Mouse (Mus musculus): ENCODE results near the gene Gsg1l. TPM values are rescaled to one million over a fixed set of nuclear protein-coding genes. Genes with fewer than 3 reads are reported as not detected.

The Gsg1l gene
- polyA plus RNA-seq, 1 experiment from 2014 or later, result 1.9 TPM

GRCm38 (mm10) chr7:125864026-125864425 lies 218.2 kb downstream of the Gsg1l start:
- Histone ChIP-seq H3K27me3 (no peaks in the 10 kb centered on the region), H3K9me3 (no peaks in the 10 kb centered on the region), H3K4me3 (replicated peaks) (no peak overlapping the region), H3K4me1 (no peaks in the 10 kb centered on the region; the same call in 1 of the 2 replicates), H3K27ac (no peak overlapping the region), H3K36me3 (replicated peaks) (no peaks in the 10 kb centered on the region), H3K4me2 (no peak overlapping the region), H3K9ac (no peak overlapping the region)
- no peak for ATAC-seq (ENCODE audit: low FRiP score)
- WGBS, result 94% methylated on average over 1 of the region's 1 CpGs

GRCm38 (mm10) chr7:125860421-125860820 lies 221.8 kb downstream of the Gsg1l start:
- H3K9me3 ChIP-seq, result no peaks in the 10 kb centered on the region
- H3K27ac ChIP-seq, result no peak overlapping the region
- no peak overlapping the region for H3K4me3 ChIP-seq (replicated peaks)
- H3K4me1 ChIP-seq, result no peaks in the 10 kb centered on the region; the same call in 1 of the 2 replicates
- H3K4me2 ChIP-seq, result no peak overlapping the region
- no peak overlapping the region for H3K9ac ChIP-seq
- no peaks in the 10 kb centered on the region for H3K36me3 ChIP-seq (replicated peaks)
- WGBS, result 95% methylated on average over 9 of the region's 9 CpGs
- no peaks in the 10 kb centered on the region for H3K27me3 ChIP-seq
- ATAC-seq (ENCODE audit: low FRiP score), result no peak

GRCm38 (mm10) chr7:125859564-125859963 lies 222.6 kb downstream of the Gsg1l start:
- Histone ChIP-seq H3K27ac (no peak overlapping the region), H3K9ac (no peak overlapping the region), H3K27me3 (no peaks in the 10 kb centered on the region), H3K36me3 (replicated peaks) (no peaks in the 10 kb centered on the region), H3K4me3 (replicated peaks) (no peak overlapping the region), H3K4me2 (no peak overlapping the region), H3K4me1 (no peaks in the 10 kb centered on the region; the same call in 1 of the 2 replicates), H3K9me3 (no peaks in the 10 kb centered on the region)
- ATAC-seq (ENCODE audit: low FRiP score), result no peak
- WGBS, result 80% methylated on average over 3 of the region's 3 CpGs

GRCm38 (mm10) chr7:125847528-125847866 lies 234.7 kb downstream of the Gsg1l start:
- no peak overlapping the region for H3K27ac ChIP-seq
- no peaks in the 10 kb centered on the region for H3K4me1 ChIP-seq
- H3K27me3 ChIP-seq, result no peaks in the 10 kb centered on the region
- 91% methylated on average over 2 of the region's 2 CpGs for WGBS
- no peak for ATAC-seq (ENCODE audit: low FRiP score)
- no peaks in the 10 kb centered on the region for H3K9me3 ChIP-seq
- H3K9ac ChIP-seq, result no peak overlapping the region
- H3K4me3 ChIP-seq (replicated peaks), result no peak overlapping the region
- H3K4me2 ChIP-seq, result no peak overlapping the region
- H3K36me3 ChIP-seq (replicated peaks), result peaks cover 22% of the 10 kb centered on the region

- Histone ChIP-seq H3K27me3 (no peaks in the 10 kb centered on the region), H3K4me2 (no peak overlapping the region), H3K9me3 (no peaks in the 10 kb centered on the region), H3K36me3 (replicated peaks) (peaks cover 22% of the 10 kb centered on the region), H3K9ac (no peak overlapping the region), H3K27ac (no peak overlapping the region), H3K4me1 (no peaks in the 10 kb centered on the region), H3K4me3 (replicated peaks) (no peak overlapping the region)
- no peak for ATAC-seq (ENCODE audit: low FRiP score)
- WGBS, result 85% methylated on average over 8 of the region's 8 CpGs
Measured at GRCm38 (mm10) chr7:125846866-125847527, 235.2 kb downstream of the Gsg1l start.

GRCm38 (mm10) chr7:125845611-125846010 lies 236.6 kb downstream of the Gsg1l start:
- H3K4me1 ChIP-seq, result no peaks in the 10 kb centered on the region
- 52% methylated on average over 1 of the region's 1 CpGs for WGBS
- H3K9me3 ChIP-seq, result no peaks in the 10 kb centered on the region
- ATAC-seq (ENCODE audit: low FRiP score), result no peak
- H3K9ac ChIP-seq, result no peak overlapping the region
- no peak overlapping the region for H3K4me3 ChIP-seq (replicated peaks)
- no peak overlapping the region for H3K4me2 ChIP-seq
- H3K27ac ChIP-seq, result no peak overlapping the region
- H3K27me3 ChIP-seq, result no peaks in the 10 kb centered on the region
- H3K36me3 ChIP-seq (replicated peaks), result peaks cover 10% of the 10 kb centered on the region

- no peaks in the 10 kb centered on the region for H3K9me3 ChIP-seq
- 34% methylated on average over 5 of the region's 5 CpGs for WGBS
- peak overlapping the region; percentile 75 for H3K27ac ChIP-seq
- ATAC-seq (ENCODE audit: low FRiP score), result peak; percentile 63; the same call in 1 of the 2 replicates
- no peak overlapping the region for H3K4me3 ChIP-seq (replicated peaks)
- no peak overlapping the region for H3K9ac ChIP-seq
- H3K4me1 ChIP-seq, result peaks cover 24% of the 10 kb centered on the region
- no peaks in the 10 kb centered on the region for H3K27me3 ChIP-seq
- no peak overlapping the region for H3K4me2 ChIP-seq
- peaks cover 9% of the 10 kb centered on the region; the same call in 1 of the 2 replicates for H3K36me3 ChIP-seq (replicated peaks)
Measured at GRCm38 (mm10) chr7:125838078-125838742, 244.0 kb downstream of the Gsg1l start.

GRCm38 (mm10) chr7:125833471-125833870 lies 248.7 kb downstream of the Gsg1l start:
- Histone ChIP-seq H3K4me2 (no peak overlapping the region), H3K27me3 (no peaks in the 10 kb centered on the region), H3K9ac (no peak overlapping the region), H3K36me3 (replicated peaks) (peaks cover 11% of the 10 kb centered on the region), H3K9me3 (no peaks in the 10 kb centered on the region), H3K4me1 (peaks cover 27% of the 10 kb centered on the region), H3K27ac (no peak overlapping the region), H3K4me3 (replicated peaks) (no peak overlapping the region)
- no peak for ATAC-seq (ENCODE audit: low FRiP score)
- 89% methylated on average over 2 of the region's 2 CpGs for WGBS

- H3K27ac ChIP-seq, result no peak overlapping the region
- no peaks in the 10 kb centered on the region for H3K27me3 ChIP-seq
- H3K36me3 ChIP-seq (replicated peaks), result peaks cover 11% of the 10 kb centered on the region
- no peak overlapping the region for H3K9ac ChIP-seq
- 57% methylated on average over 1 of the region's 1 CpGs for WGBS
- no peak overlapping the region for H3K4me3 ChIP-seq (replicated peaks)
- no peaks in the 10 kb centered on the region for H3K9me3 ChIP-seq
- peaks cover 22% of the 10 kb centered on the region for H3K4me1 ChIP-seq
- ATAC-seq (ENCODE audit: low FRiP score), result no peak
- no peak overlapping the region for H3K4me2 ChIP-seq
Measured at GRCm38 (mm10) chr7:125832767-125833166, 249.4 kb downstream of the Gsg1l start.

GRCm38 (mm10) chr7:125829121-125829666 lies 253.0 kb downstream of the Gsg1l start:
- Histone ChIP-seq H3K4me2 (no peak overlapping the region), H3K9ac (no peak overlapping the region), H3K4me1 (peaks cover 16% of the 10 kb centered on the region), H3K27ac (peak overlapping the region; percentile 46), H3K9me3 (no peaks in the 10 kb centered on the region), H3K4me3 (replicated peaks) (no peak overlapping the region), H3K36me3 (replicated peaks) (peaks cover 9% of the 10 kb centered on the region), H3K27me3 (no peaks in the 10 kb centered on the region)
- 0 out of 2 replicates have a peak, but pooled peaks have one; percentile 57 for ATAC-seq (ENCODE audit: low FRiP score)
- WGBS, result 68% methylated on average over 3 of the region's 3 CpGs

- 77% methylated on average over 5 of the region's 5 CpGs for WGBS
- Histone ChIP-seq H3K4me2 (no peak overlapping the region), H3K9ac (no peak overlapping the region), H3K27me3 (no peaks in the 10 kb centered on the region), H3K27ac (peak overlapping the region; percentile 46; the same call in 1 of the 2 replicates), H3K36me3 (replicated peaks) (peaks cover 5% of the 10 kb centered on the region; the same call in 1 of the 2 replicates), H3K4me1 (peaks cover 16% of the 10 kb centered on the region), H3K4me3 (replicated peaks) (no peak overlapping the region), H3K9me3 (no peaks in the 10 kb centered on the region)
- no peak for ATAC-seq (ENCODE audit: low FRiP score)
Measured at GRCm38 (mm10) chr7:125828561-125828960, 253.7 kb downstream of the Gsg1l start.

Data from forebrain, embryonic 12.5 days (tissue).